Mouse (Mus musculus): ENCODE measurements at regions not wholly inside any gene's neighbourhood (a gene's known extent, or its start where the extent isn't known, plus 50 kb on each side); places are given as distances from the start of the nearest gene placed in this dataset.

GRCm38 (mm10) chr4:89008561-89008960, 128.4 kb upstream of the Mtap start:
- in situ Hi-C loops (cut with MboI, MseI), result no loop called here

- in situ Hi-C loops (cut with MboI, MseI), result no loop called here
Measured at GRCm38 (mm10) chr4:89001470-89001869, 121.5 kb upstream of the Ifne start.

DNA sequence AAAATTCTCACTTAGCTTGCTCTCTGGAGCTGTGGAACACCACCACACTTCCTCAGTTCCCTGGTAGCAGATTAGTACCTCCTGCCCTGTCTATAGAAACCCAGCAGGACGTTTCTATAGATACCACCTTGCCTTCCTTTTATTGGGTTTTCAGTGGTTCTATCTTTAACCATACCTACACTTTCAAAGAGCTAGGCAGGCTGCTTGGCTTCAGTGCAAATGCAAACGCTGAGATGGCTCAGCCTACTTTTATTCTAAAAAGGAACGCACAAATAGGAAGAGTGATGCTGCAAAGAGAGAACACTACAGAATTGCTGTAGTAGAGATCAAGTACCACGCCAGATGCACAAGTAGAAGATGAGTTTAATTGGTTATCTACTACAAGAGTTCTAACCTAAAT, 120.9 kb upstream of the Ifne start:
- in situ Hi-C loops (cut with MboI, MseI), result no loop called here

DNA sequence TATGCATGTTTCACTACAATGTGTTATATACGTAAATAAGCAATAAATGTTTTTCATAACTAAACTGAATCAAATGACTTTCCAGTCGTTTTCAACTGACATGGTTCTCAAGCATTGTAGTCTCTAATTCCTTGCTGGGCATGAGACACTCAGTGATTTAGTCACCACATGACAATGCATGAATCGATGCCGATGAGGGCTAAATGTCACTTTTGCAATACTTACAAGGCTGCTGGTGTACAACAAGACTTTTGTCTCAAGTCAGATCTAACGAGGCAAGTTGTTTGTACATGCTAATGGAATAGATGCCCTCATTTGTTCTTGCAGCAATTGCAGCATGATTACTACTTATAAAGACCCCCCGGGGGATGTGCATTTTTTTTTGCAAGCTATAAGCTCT, 120.2 kb upstream of the Ifne start:
- in situ Hi-C loops (cut with MboI, MseI), result no loop called here

DNA sequence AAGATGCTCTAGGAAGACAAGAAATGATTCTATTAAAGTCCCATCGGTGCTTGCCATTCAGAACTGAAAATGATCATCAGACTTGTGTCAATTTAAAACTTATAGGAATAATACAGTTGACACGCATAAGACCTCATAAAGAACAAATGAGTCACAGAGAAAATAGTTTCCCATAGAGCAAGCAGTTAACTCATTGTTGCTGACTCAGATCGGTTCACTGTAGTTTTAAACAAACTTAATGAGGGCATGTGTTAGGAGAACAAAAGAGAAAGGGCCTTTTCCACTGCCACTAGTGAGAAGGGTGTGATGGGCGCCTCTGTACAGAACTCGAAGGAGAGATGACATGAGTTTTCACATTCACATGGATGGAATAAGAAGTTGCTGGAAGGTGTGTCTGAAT, 118.3 kb upstream of the Ifne start:
- in situ Hi-C loops (cut with MboI, MseI), result no loop called here

- in situ Hi-C loops (cut with MboI, MseI), result no loop called here
Measured at GRCm38 (mm10) chr4:88995129-88995919, 115.3 kb upstream of the Ifne start.

- in situ Hi-C loops (cut with MboI, MseI), result no loop called here
Measured at GRCm38 (mm10) chr4:88994486-88994885, 114.5 kb upstream of the Ifne start.

DNA sequence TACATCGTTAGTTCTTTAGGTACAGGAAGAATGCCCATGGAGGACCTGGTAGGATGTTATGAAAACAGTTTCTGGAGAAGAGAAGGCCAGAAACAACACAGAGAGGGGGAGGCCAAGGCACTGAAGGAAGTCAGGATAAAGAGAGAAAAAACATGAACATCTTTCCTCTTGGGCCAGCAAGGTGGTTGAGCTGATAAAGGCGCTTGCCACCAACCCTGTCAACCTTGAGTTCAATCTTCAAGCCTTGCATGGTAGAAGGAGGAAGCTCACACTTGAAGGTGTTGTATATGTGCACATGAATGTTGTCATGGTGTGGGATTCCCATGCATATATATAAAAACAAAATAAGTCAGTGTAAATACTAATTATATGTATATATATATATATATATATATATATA, 112.5 kb upstream of the Ifne start:
- in situ Hi-C loops (cut with MboI, MseI), result no loop called here

GRCm38 (mm10) chr4:88988363-88988762, 108.4 kb upstream of the Ifne start:
- in situ Hi-C loops (cut with MboI, MseI), result no loop called here

DNA sequence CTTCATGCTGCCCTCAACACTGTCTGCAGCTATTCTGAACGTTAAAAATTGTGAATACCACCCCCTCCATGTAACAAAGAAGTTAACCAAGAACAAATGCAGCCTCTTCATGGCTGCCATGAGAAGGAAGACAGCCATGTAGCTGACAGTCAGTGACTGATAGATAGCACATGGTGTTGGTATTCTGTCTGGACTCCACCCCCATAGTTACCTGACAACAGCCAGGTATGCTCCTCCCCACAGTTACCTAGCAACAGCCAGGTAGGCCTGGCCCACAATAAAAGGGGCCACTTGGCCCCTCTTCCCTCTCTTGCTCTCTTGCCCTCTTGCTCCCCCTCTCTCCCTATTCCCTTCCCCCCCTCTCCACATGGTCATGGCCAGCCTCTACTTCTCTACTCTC, 107.1 kb upstream of the Ifne start:
- in situ Hi-C loops (cut with MboI, MseI), result no loop called here

DNA sequence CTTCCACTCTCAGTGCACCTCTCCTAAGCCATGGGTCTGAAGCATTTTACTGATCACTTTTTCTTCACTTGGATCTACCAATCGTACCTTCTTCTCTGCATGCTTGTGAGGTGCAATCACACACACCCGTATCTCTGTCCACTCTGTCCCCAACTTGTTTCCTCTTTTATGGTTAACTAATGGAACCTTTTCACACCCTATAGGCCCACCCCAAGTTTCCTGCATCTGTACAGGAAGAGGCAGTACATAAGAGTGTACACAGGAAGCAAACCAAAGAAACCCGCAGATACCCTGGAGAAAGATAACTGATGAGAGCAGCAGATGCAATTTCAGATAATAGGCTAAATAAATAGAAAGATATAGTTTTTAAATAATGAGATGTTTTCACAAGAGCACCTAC, 102.5 kb upstream of the Ifne start:
- in situ Hi-C loops (cut with MboI, MseI), result no loop called here

- in situ Hi-C loops (cut with MboI, MseI), result no loop called here
Measured at GRCm38 (mm10) chr4:88977099-88977888, 97.3 kb upstream of the Ifne start.

DNA sequence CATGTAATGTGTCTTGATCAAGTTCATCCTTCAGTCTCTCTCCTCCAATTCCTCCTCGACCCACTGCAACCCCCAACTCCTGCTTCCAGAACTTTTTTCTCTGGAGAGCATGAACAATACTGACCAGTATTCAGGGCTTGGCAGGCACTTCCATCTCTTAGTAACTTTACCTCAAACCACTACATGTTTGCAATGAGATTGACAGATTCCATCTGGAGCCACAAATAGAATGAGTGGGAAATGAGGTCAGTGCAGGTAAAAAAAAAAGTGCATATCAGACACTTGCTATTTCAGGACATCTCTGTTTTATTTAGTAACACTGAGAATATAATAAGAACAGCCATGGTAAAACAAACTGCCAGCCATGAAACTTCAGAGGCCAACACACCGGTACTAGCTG, 94.5 kb upstream of the Ifne start:
- in situ Hi-C loops (cut with MboI, MseI), result no loop called here

DNA sequence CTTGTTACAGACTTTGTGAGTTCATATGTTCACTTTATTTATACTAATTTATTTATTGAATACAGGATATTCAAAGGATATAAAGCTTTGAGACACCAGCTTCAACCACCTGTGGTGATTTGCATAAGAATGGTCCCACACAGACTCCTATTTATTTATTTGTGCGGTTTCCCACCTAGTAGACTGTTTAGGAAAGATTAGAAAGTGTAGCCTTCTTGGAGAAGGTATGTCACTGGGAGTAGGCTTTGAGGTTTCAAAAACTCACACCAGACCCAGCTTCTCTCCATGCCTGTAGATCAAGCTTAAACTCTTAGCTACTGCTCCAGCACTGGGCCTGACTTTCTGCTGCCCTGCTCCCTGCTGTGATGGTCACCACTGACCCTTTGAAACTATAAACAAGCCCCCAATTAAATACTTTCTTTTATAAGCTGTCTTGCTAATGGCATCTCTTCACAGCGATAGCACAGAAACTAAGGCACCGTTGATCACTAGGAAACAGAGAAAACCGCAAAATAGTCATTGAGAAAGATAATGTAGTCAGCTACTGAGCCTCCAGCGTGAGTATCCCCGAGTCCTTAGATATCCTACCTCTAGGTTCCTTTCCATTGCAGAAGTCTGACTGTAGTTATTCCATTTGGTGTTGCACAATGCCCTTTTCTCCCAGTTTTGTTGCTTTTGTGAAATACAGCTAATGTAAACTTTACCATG, 89.3 kb upstream of the Ifne start:
- in situ Hi-C loops (cut with MboI, MseI), result no loop called here

DNA sequence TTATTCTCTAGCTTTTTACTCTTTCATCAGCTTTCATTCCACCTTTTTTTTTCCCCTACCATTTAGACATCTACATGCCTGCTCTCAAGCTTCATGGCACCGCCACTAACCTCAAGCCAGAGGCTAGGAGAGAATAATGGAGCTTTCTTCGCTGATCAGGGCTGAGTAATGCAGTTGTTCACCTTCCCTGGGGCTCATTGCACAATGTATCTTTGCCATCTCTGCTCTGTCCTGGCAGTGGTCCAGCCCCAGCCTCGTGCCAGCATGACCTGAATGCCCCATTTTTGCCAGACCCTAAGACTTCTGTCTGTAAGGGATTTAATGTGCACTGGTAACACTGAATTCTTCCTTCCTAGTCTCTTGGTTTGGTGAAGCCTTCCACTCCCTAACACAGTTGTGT, 79.6 kb upstream of the Ifne start:
- in situ Hi-C loops (cut with MboI, MseI), result no loop called here

DNA sequence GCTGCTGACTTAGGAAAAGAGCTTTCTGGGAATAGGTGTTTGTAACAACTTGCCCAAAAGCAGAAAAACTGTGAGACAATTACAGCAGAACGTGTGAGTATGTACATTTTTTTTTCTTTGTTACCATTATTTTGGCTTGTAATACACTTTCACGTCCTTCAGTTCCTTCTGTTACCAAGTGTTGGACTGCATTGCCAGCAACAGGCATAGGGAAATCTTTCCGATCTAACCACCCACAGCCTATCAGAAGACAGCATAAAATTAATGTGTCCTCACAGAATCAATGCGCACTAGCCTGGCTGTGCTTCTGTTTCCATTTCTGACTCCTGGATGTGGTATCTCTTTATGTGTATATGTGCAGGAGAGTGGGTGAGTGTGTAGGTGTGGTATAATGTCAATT, 76.6 kb upstream of the Ifne start:
- in situ Hi-C loops (cut with MboI, MseI), result no loop called here

GRCm38 (mm10) chr4:88956151-88956550, 76.2 kb upstream of the Ifne start:
- in situ Hi-C loops (cut with MboI, MseI), result no loop called here

- in situ Hi-C loops (cut with MboI, MseI), result no loop called here
Measured at GRCm38 (mm10) chr4:88955571-88955970, 75.6 kb upstream of the Ifne start.

- in situ Hi-C loops (cut with MboI, MseI), result loop anchor here (5.0 kb wide), 1 partner anchor 173 kb away; no protein-coding TSS in a partner anchor
Measured at GRCm38 (mm10) chr4:88954045-88954444, 74.0 kb upstream of the Ifne start.

DNA sequence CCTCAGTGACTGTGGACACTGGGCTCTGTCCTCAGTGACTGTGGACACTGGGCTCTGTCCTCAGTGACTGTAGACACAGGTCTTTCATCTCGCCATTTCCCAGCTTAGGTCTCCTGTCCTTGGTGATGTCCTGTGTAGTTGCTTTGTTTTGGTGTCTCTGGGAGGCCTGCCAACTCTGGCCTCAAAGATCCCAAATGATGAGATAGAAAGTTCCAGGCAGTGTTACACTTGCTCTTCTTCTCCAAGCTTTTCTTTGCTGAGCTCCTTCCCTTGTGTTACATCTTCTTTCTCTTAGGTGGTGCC, 71.0 kb upstream of the Ifne start:
- in situ Hi-C loops (cut with MboI, MseI), result loop anchor here (5.0 kb wide), 1 partner anchor 176 kb away; no protein-coding TSS in a partner anchor

DNA sequence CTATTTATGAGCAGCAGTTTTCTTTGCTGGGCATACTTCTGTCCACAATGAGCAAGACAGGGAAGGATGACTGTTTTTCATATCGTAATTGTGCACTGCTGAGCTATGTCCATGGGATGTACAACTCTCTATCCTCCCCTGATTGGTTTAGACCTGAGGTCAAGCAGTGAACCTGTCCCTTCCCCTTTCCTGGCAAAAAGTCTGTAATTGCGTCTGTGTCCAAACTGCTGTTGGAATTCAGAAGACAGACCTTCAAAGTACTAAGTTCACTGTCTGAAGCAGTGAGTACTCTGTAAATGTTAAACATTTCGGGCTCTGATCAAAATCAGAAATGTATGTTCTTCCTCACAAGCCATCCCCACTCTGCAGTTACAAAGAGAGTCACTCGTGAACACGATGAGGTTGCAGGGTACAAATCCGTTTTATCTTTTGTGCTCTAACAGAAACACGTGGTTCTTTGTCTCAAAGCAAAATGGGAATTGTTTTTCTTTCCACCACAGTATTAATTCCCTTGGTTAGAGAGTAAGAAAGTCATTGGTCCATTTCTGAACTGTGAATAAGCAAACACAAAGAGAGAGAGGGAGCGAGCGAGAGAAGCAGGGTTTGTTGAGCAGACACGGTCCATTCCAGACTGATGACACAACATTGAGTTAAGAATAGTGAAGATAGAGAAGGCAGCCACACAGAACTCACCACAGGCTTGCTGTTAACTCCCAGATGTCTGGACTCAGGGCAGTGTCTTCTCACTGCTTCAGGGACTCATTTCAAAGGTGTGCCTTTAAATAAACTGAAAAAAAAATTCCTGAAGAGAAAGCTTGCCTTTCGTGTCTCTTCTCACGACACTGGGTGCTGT, 70.4 kb upstream of the Ifne start:
- in situ Hi-C loops (cut with MboI, MseI), result loop anchor here (5.0 kb wide), 1 partner anchor 177 kb away; no protein-coding TSS in a partner anchor

Measured in T-helper 1 cell (primary cell).